Mouse (Mus musculus) kidney, adult 2 months (tissue): ENCODE results near the gene Toe1.

Experiments used
- CTCF ChIP-seq: fragments of 200-500 bp; conservative IDR thresholded peaks from 2 replicates; pipeline ENCODE4 v1.5.1; 2011; ENCODE audit warnings: low read depth, mild to moderate bottlenecking, control low read depth, low read length, moderate library complexity, mixed read lengths; ENCODE audit not compliant: insufficient read depth, insufficient read length
- POLR2A ChIP-seq: fragments of 200-500 bp; IDR thresholded peaks from one replicate; pipeline ENCODE4 v1.6.1; 2011; ENCODE audit warnings: low read depth, low read length, control low read depth

DNA sequence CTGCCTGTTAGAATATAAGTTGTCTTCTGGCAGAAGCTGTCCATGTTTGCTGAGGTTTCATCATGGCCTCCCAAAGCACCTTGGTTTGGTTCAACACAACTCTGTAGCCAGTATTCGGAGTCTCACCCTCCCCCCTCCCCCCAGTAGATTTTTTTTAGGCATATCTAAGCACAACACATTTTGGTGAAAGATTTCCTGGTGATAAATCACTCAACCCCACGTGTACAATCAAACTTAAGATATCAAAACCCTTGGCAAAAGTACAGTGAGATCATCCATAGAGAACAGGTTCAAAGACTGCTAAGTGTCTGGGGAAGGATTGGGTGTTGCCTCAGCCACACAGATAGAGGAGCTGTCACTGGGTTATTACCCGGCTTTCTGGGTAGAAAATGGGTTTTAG, 3.6 kb upstream of the Toe1 start:
- TF ChIP-seq POLR2A (no peak), CTCF (no peak)
